Mouse (Mus musculus): Measurements from ENCODE around the gene Pla2g4f. TPM values are rescaled to one million over a fixed set of nuclear protein-coding genes. Genes with fewer than 3 reads are reported as not detected.

Pla2g4f gene
- not detected for polyA plus RNA-seq (2014; fragmentation: Illumina TruSeq; extraction: RNeasy Lipid Tissue Mini Kit (QIAGEN cat#74804); ENCODE audit: low read depth, low replicate concordance)

GRCm38 (mm10) chr2:120313976-120314375 is at the start of gene Pla2g4f:
TSS of gene Pla2g4f (minus strand) at chr2:120314165.

GRCm38 (mm10) chr2:120352682-120353646 is 39.0 kb upstream of the Pla2g4f start, which contains the start of gene Vps39:
TSS of gene Vps39 (minus strand) at chr2:120353137.

DNA sequence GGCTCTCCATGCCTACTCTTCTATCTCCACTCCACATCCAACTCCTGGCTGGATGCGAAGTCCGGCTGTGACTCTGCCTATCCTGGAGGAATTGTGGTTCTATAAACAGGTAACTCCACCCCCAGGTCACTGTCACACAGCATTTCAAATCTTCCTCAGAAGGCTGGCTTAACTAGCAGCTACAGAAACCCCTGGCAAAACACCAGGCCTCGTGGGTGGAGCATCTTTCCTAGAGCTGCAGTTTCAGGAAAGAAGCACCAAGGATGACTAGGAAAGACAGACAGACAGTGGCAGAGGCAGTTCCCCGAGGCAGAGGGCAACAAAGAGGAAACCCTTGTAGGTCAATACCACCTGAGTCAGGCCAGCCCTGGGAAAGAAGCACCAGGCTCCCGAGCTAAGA is 25.0 kb downstream of the Pla2g4f start, which contains the start of gene Pla2g4d:
TSS of gene Pla2g4d (minus strand) at position 203 of the 400 bp plus-strand sequence.

Other genes with a start within 250 kb of the Pla2g4f start
- gene Ehd4, start 159.6 kb downstream of the Pla2g4f start, polyA plus RNA-seq (2014; fragmentation: Illumina TruSeq; extraction: RNeasy Lipid Tissue Mini Kit (QIAGEN cat#74804); ENCODE audit: low read depth, low replicate concordance) = 25.4 TPM
- gene Pla2g4e, start 68.8 kb downstream of the Pla2g4f start, polyA plus RNA-seq (2014; fragmentation: Illumina TruSeq; extraction: RNeasy Lipid Tissue Mini Kit (QIAGEN cat#74804); ENCODE audit: low read depth, low replicate concordance) = not detected
- gene Pla2g4d, start 25.0 kb downstream of the Pla2g4f start, polyA plus RNA-seq (2014; fragmentation: Illumina TruSeq; extraction: RNeasy Lipid Tissue Mini Kit (QIAGEN cat#74804); ENCODE audit: low read depth, low replicate concordance) = not detected
- gene Vps39, start 39.0 kb upstream of the Pla2g4f start, polyA plus RNA-seq (2014; fragmentation: Illumina TruSeq; extraction: RNeasy Lipid Tissue Mini Kit (QIAGEN cat#74804); ENCODE audit: low read depth, low replicate concordance) = 16.1 TPM
- 34.0 TPM for gene Ganc, start 89.7 kb upstream of the Pla2g4f start, polyA plus RNA-seq (2014; fragmentation: Illumina TruSeq; extraction: RNeasy Lipid Tissue Mini Kit (QIAGEN cat#74804); ENCODE audit: low read depth, low replicate concordance)
- 63.3 TPM for gene Tmem87a, start 89.9 kb upstream of the Pla2g4f start, polyA plus RNA-seq (2014; fragmentation: Illumina TruSeq; extraction: RNeasy Lipid Tissue Mini Kit (QIAGEN cat#74804); ENCODE audit: low read depth, low replicate concordance)
- not detected for gene Capn3, start 141.9 kb upstream of the Pla2g4f start, polyA plus RNA-seq (2014; fragmentation: Illumina TruSeq; extraction: RNeasy Lipid Tissue Mini Kit (QIAGEN cat#74804); ENCODE audit: low read depth, low replicate concordance)
- gene Zfp106, start 249.7 kb upstream of the Pla2g4f start, polyA plus RNA-seq (2014; fragmentation: Illumina TruSeq; extraction: RNeasy Lipid Tissue Mini Kit (QIAGEN cat#74804); ENCODE audit: low read depth, low replicate concordance) = 94.6 TPM